Mouse (Mus musculus): ENCODE results near the gene Cers4. TPM values are rescaled to one million over a fixed set of nuclear protein-coding genes. Genes with fewer than 3 reads are reported as not detected.

Gene Cers4
- total and polyA plus RNA-seq, 3 experiments: 7.2 to 10.1 TPM; not detected in 1

- Histone ChIP-seq H3K4me1 (ENCODE audit: control insufficient read depth in 1 of 2, insufficient read depth in 2 of 2, low read length in 2 of 2) (peaks cover 0 to 16% of the 10 kb centered on the region in 2 experiments; a peak in 3 of 4 replicates), H3K36me3 (ENCODE audit: control insufficient read depth in 1 of 2, insufficient read depth in 2 of 2, low read length in 2 of 2) (peaks cover 0 to 7% of the 10 kb centered on the region in 2 experiments; a peak in 2 of 4 replicates)
These were observed 28.6 kb downstream of the Cers4 start for GRCm38 (mm10) chr8:4521472-4521871.

DNA sequence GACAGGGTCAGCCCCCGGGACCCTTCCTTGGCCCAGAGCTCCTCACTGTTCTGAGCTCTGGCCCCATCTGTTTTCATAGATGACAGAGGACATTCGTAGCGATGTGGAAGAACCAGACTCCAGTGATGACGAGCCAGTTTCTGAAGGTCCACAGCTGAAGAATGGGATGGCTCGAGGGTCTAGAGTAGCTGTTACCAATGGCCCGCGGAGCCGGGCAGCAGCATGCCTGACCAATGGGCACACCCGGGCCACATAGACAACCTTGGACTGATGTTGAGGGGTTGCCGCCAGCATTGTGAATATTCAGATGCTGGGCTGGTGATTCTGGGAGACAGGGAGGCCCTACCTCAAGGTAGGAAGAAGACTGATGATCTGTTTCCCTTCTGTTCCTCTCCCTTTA is 30.7 kb downstream of the Cers4 start:
- no peak overlapping the region for H3K27ac ChIP-seq (ENCODE audit: control insufficient read depth, low read depth, low read length)
- H3K9ac ChIP-seq (ENCODE audit: control insufficient read depth, low read depth, low read length, poor library complexity, severe bottlenecking): no peak overlapping the region
- peaks cover 0 to 7% of the 10 kb centered on the region in 2 experiments; a peak in 2 of 4 replicates for H3K36me3 ChIP-seq (ENCODE audit: control insufficient read depth in 1 of 2, insufficient read depth in 2 of 2, low read length in 2 of 2)
- H3K4me3 ChIP-seq (ENCODE audit: control insufficient read depth in 1 of 2, insufficient read depth in 1 of 2, low read depth in 2 of 2, low read length in 2 of 2): no peak overlapping the region
- H3K4me1 ChIP-seq (ENCODE audit: control insufficient read depth in 1 of 2, insufficient read depth in 2 of 2, low read length in 2 of 2): peaks cover 0 to 16% of the 10 kb centered on the region in 2 experiments; a peak in 3 of 4 replicates
- H3K27me3 ChIP-seq (ENCODE audit: control insufficient read depth in 1 of 2, insufficient read depth in 2 of 2, low read length in 2 of 2): no peaks in the 10 kb centered on the region
- no peaks in the 10 kb centered on the region for H3K9me3 ChIP-seq (replicated peaks; ENCODE audit: insufficient read depth, low read length)
- H3K79me2 ChIP-seq (ENCODE audit: control insufficient read depth, insufficient read depth, low read length, poor library complexity): no peaks in the 10 kb centered on the region
- no peak for TF ChIP-seq GATA1 (IDR thresholded peaks at IDR 0.05; ENCODE audit: low read depth, low read length)
- no peak for TF ChIP-seq NELFE (IDR thresholded peaks at IDR 0.05; ENCODE audit: low read depth, low read length)
- no peak for TF ChIP-seq SIN3A (IDR thresholded peaks at IDR 0.05; ENCODE audit: low read length)
- TF ChIP-seq POLR2AphosphoS5 (IDR thresholded peaks at IDR 0.05; ENCODE audit: borderline replicate concordance, low read depth, low read length): no peak
- no peak for TF ChIP-seq KAT2A (conservative IDR thresholded peaks at IDR 0.05; ENCODE audit: low read depth, low read length)
- no peak for TF ChIP-seq USF2 (IDR thresholded peaks at IDR 0.05; ENCODE audit: borderline replicate concordance in 1 of 2, insufficient read depth in 1 of 2, low read depth in 1 of 2, low read length in 2 of 2)
- TF ChIP-seq RAD21 (IDR thresholded peaks at IDR 0.05; ENCODE audit: low read depth, low read length): no peak
- DNase-seq (ENCODE audit: low read depth, low spot score): no peak

More at GRCm38 (mm10) chr8:4521472-4521871, 28.6 kb downstream of the Cers4 start:
- Histone ChIP-seq H3K9ac (ENCODE audit: control insufficient read depth, low read depth, low read length, poor library complexity, severe bottlenecking) (no peak overlapping the region), H3K79me2 (ENCODE audit: control insufficient read depth, insufficient read depth, low read length, poor library complexity) (no peaks in the 10 kb centered on the region), H3K9me3 (replicated peaks; ENCODE audit: insufficient read depth, low read length) (no peaks in the 10 kb centered on the region), H3K27ac (ENCODE audit: control insufficient read depth, low read depth, low read length) (peak overlapping the region; percentile 42; the same call in 1 of the 2 replicates), H3K27me3 (ENCODE audit: control insufficient read depth in 1 of 2, insufficient read depth in 2 of 2, low read length in 2 of 2) (no peaks in the 10 kb centered on the region), H3K4me3 (ENCODE audit: control insufficient read depth in 1 of 2, insufficient read depth in 1 of 2, low read depth in 2 of 2, low read length in 2 of 2) (no peak overlapping the region)
- peak; percentile 70 for DNase-seq (ENCODE audit: low read depth, low spot score)
- TF ChIP-seq EP300 (IDR thresholded peaks at IDR 0.05; ENCODE audit: low read depth in 1 of 2, low read length in 2 of 2) (peak; percentile 61 to 62; a peak in 3 of 4 replicates), MXI1 (IDR thresholded peaks at IDR 0.05; ENCODE audit: low read depth, low read length) (no peak), KAT2A (conservative IDR thresholded peaks at IDR 0.05; ENCODE audit: low read depth, low read length) (no peak), TAL1 (IDR thresholded peaks at IDR 0.05; ENCODE audit: low read length) (peak; percentile 31; the same call in 1 of the 2 replicates), MAFK (IDR thresholded peaks at IDR 0.05; ENCODE audit: borderline replicate concordance, low read depth, low read length) (no peak), GATA1 (IDR thresholded peaks at IDR 0.05; ENCODE audit: low read depth, low read length) (peak; percentile 36; the same call in 1 of the 2 replicates)

Other genes starting within 250 kb of the Cers4 start
- gene Tgfbr3l, start 244.8 kb upstream of the Cers4 start, total RNA-seq (2012; rRNA removed): 2.2 TPM in 2 replicates
- 10 to 100 TPM in 1 of 2 experiments, not detected in 1; 14.2 TPM for gene Tgfbr3l, start 244.8 kb upstream of the Cers4 start, polyA plus RNA-seq (2012; ENCODE audit: insufficient read depth in 1 of 2, insufficient read length in 2 of 2, low read depth in 1 of 2, low replicate concordance in 2 of 2, missing spikeins in 1 of 2)
- 23.9 and 24.2 TPM in 2 replicates for gene Snapc2, start 239.9 kb upstream of the Cers4 start, total RNA-seq (2012; rRNA removed)
- gene Snapc2, start 239.9 kb upstream of the Cers4 start, polyA plus RNA-seq (2012; ENCODE audit: insufficient read depth in 1 of 2, insufficient read length in 2 of 2, low read depth in 1 of 2, low replicate concordance in 2 of 2, missing spikeins in 1 of 2): 10 to 100 TPM in 1 of 2 experiments, not detected in 1; 46.2 TPM
- 0.26 and 0.58 TPM in 2 replicates for gene Ctxn1, start 233.8 kb upstream of the Cers4 start, total RNA-seq (2012; rRNA removed)
- gene Ctxn1, start 233.8 kb upstream of the Cers4 start, polyA plus RNA-seq (2012; ENCODE audit: insufficient read depth in 1 of 2, insufficient read length in 2 of 2, low read depth in 1 of 2, low replicate concordance in 2 of 2, missing spikeins in 1 of 2): 1 to 10 TPM in 1 of 2 experiments, not detected in 1; 5.6 TPM
- gene Timm44, start 217.1 kb upstream of the Cers4 start, total RNA-seq (2012; rRNA removed): 147 and 174 TPM in 2 replicates
- 100 to 1,000 TPM in 1 of 2 experiments, not detected in 1; 199 TPM for gene Timm44, start 217.1 kb upstream of the Cers4 start, polyA plus RNA-seq (2012; ENCODE audit: insufficient read depth in 1 of 2, insufficient read length in 2 of 2, low read depth in 1 of 2, low replicate concordance in 2 of 2, missing spikeins in 1 of 2)
- gene Ccl25, start 167.8 kb upstream of the Cers4 start, total RNA-seq (2012; rRNA removed): 25.0 and 32.2 TPM in 2 replicates
- 10 to 100 TPM in 1 of 2 experiments, not detected in 1; 33.8 TPM for gene Ccl25, start 167.8 kb upstream of the Cers4 start, polyA plus RNA-seq (2012; ENCODE audit: insufficient read depth in 1 of 2, insufficient read length in 2 of 2, low read depth in 1 of 2, low replicate concordance in 2 of 2, missing spikeins in 1 of 2)
- 64.2 and 76.9 TPM in 2 replicates for gene Elavl1, start 167.6 kb upstream of the Cers4 start, total RNA-seq (2012; rRNA removed)
- 10 to 100 TPM in 1 of 2 experiments, not detected in 1; 77.4 TPM for gene Elavl1, start 167.6 kb upstream of the Cers4 start, polyA plus RNA-seq (2012; ENCODE audit: insufficient read depth in 1 of 2, insufficient read length in 2 of 2, low read depth in 1 of 2, low replicate concordance in 2 of 2, missing spikeins in 1 of 2)
- 9.0 and 10.7 TPM in 2 replicates for gene Zfp958, start 120.1 kb downstream of the Cers4 start, total RNA-seq (2012; rRNA removed)
- gene Zfp958, start 120.1 kb downstream of the Cers4 start, polyA plus RNA-seq (2012; ENCODE audit: insufficient read depth in 1 of 2, insufficient read length in 2 of 2, low read depth in 1 of 2, low replicate concordance in 2 of 2, missing spikeins in 1 of 2): 100 to 1,000 TPM in 1 of 2 experiments, 1 to 10 TPM in 1; 5.6 to 206 TPM

Measured in MEL (cell line).